Mouse (Mus musculus) heart, embryonic 11.5 days (tissue): Measurements from ENCODE around the gene Nod1. TPM values are rescaled to one million over a fixed set of nuclear protein-coding genes. Genes with fewer than 3 reads are reported as not detected.
"Not testable (repeated sequence)": the region's sequence is repeated elsewhere in the genome, so short reads cannot be mapped to it uniquely, and the experiment has no call there.

ENCODE experiments used
- ATAC-seq: fragments of 200-750 bp; cut with Nextera tagmentation; replicated peaks from 2 replicates; pipeline ENCODE4 v1.8.0; 2017; ENCODE audit warnings: moderate library complexity; ENCODE audit not compliant: insufficient number of reproducible peaks, low FRiP score, low TSS enrichment
- H3K27ac ChIP-seq: fragments of 300-500 bp; sonication (generic); 2 replicates; pipeline ENCODE4 v1.5.1; 2014; ENCODE audit warnings: mild to moderate bottlenecking, low read depth, low read length
- H3K27me3 ChIP-seq: fragments of 300-500 bp; sonication (generic); 2 replicates; pipeline ENCODE4 v1.6.1; 2014; ENCODE audit warnings: mild to moderate bottlenecking, low read length, mixed read lengths; ENCODE audit not compliant: control insufficient read depth, insufficient read depth
- H3K36me3 ChIP-seq: fragments of 300-500 bp; sonication (generic); 2 replicates; pipeline ENCODE4 v1.6.1; 2014; ENCODE audit warnings: mild to moderate bottlenecking, low read length, moderate library complexity, mixed read lengths; ENCODE audit not compliant: control insufficient read depth, insufficient read depth
- H3K4me1 ChIP-seq: fragments of 300-500 bp; sonication (generic); 2 replicates; pipeline ENCODE4 v1.6.1; 2014; ENCODE audit warnings: low read length; ENCODE audit not compliant: control insufficient read depth, insufficient read depth
- H3K4me2 ChIP-seq: fragments of 300-500 bp; sonication (generic); 2 replicates; pipeline ENCODE4 v1.6.1; 2014; ENCODE audit warnings: mild to moderate bottlenecking, moderate library complexity
- H3K4me3 ChIP-seq: fragments of 300-500 bp; sonication (generic); 2 replicates; pipeline ENCODE4 v1.5.1; 2014; ENCODE audit warnings: low read depth, low read length
- H3K9ac ChIP-seq: fragments of 300-500 bp; sonication (generic); 2 replicates; pipeline ENCODE4 v1.6.1; 2014; ENCODE audit warnings: mild to moderate bottlenecking, low read depth, low read length, moderate library complexity
- H3K9me3 ChIP-seq: fragments of 300-500 bp; sonication (generic); replicated peaks from 2 replicates; pipeline ENCODE4 v1.6.1; 2016; ENCODE audit warnings: low read length; ENCODE audit not compliant: control insufficient read depth
- WGBS: fragments of 180-500 bp; shearing (Covaris S2); extraction: QIAGEN DNeasy Blood & Tissue Kit; methylation state at CpG from one replicate; pipeline ENCODE4 v1.1.7; 2014; ENCODE audit not compliant: insufficient replicate concordance; 5-methylcytosine and 5-hydroxymethylcytosine counted together
- polyA plus RNA-seq: library from polyadenylated mRNA; unstranded; fragments of >200 nt; fragmentation: Nextera tagmentation; extraction: Ambion mirVana; gene quantifications from 2 replicates; pipeline ENCODE4 v1.2.1, GENCODE M21; 2014

Gene Nod1
- polyA plus RNA-seq, 1 experiment from 2014 or later, result 2.3 TPM

GRCm38 (mm10) chr6:54955949-54956348, 16.5 kb downstream of the Nod1 start:
- H3K4me1 ChIP-seq, result peaks cover 7% of the 10 kb centered on the region; the same call in 1 of the 2 replicates
- H3K27ac ChIP-seq, result no peak overlapping the region
- no peak overlapping the region for H3K9ac ChIP-seq
- no peaks in the 10 kb centered on the region for H3K36me3 ChIP-seq
- H3K9me3 ChIP-seq, result no peaks in the 10 kb centered on the region
- ATAC-seq, result no peak
- no peak overlapping the region for H3K4me3 ChIP-seq
- no peak overlapping the region for H3K4me2 ChIP-seq
- H3K27me3 ChIP-seq, result no peaks in the 10 kb centered on the region

- no peaks in the 10 kb centered on the region for H3K9me3 ChIP-seq
- ATAC-seq, result no peak
- no peak overlapping the region for H3K4me3 ChIP-seq
- H3K4me2 ChIP-seq, result no peak overlapping the region
- no peaks in the 10 kb centered on the region for H3K27me3 ChIP-seq
- WGBS, result 41% methylated on average over 10 of the region's 10 CpGs
- no peak overlapping the region for H3K27ac ChIP-seq
- no peaks in the 10 kb centered on the region for H3K36me3 ChIP-seq
- peaks cover 7% of the 10 kb centered on the region; the same call in 1 of the 2 replicates for H3K4me1 ChIP-seq
- H3K9ac ChIP-seq, result no peak overlapping the region
Measured at GRCm38 (mm10) chr6:54954659-54955414, 17.6 kb downstream of the Nod1 start.

- H3K27me3 ChIP-seq, H3K4me1 ChIP-seq, H3K36me3 ChIP-seq, H3K9ac ChIP-seq, H3K9me3 ChIP-seq, H3K4me2 ChIP-seq, H3K27ac ChIP-seq, ATAC-seq, H3K4me3 ChIP-seq: not testable (repeated sequence)
- 81% methylated on average over 4 of the region's 4 CpGs for WGBS
Measured at GRCm38 (mm10) chr6:54953399-54953798, 19.0 kb downstream of the Nod1 start.

GRCm38 (mm10) chr6:54952542-54952941, 19.9 kb downstream of the Nod1 start:
- no peak overlapping the region for H3K4me2 ChIP-seq
- peaks cover 7% of the 10 kb centered on the region; the same call in 1 of the 2 replicates for H3K4me1 ChIP-seq
- no peaks in the 10 kb centered on the region for H3K9me3 ChIP-seq
- no peak overlapping the region for H3K4me3 ChIP-seq
- 79% methylated on average over 3 of the region's 3 CpGs for WGBS
- H3K36me3 ChIP-seq, result no peaks in the 10 kb centered on the region
- H3K9ac ChIP-seq, result no peak overlapping the region
- H3K27me3 ChIP-seq, result no peaks in the 10 kb centered on the region
- ATAC-seq, result no peak
- no peak overlapping the region for H3K27ac ChIP-seq

GRCm38 (mm10) chr6:54948682-54949081, 23.7 kb downstream of the Nod1 start:
- H3K4me1 ChIP-seq, result peaks cover 6% of the 10 kb centered on the region; the same call in 1 of the 2 replicates
- no peak overlapping the region for H3K4me3 ChIP-seq
- H3K4me2 ChIP-seq, result no peak overlapping the region
- H3K27me3 ChIP-seq, result peaks cover 18% of the 10 kb centered on the region
- H3K36me3 ChIP-seq, result no peaks in the 10 kb centered on the region
- H3K9ac ChIP-seq, result no peak overlapping the region
- H3K27ac ChIP-seq, result no peak overlapping the region
- no peak for ATAC-seq
- no peaks in the 10 kb centered on the region for H3K9me3 ChIP-seq
- 65% methylated on average over 5 of the region's 5 CpGs for WGBS

- H3K4me1 ChIP-seq, result peaks cover 8% of the 10 kb centered on the region; the same call in 1 of the 2 replicates
- H3K9ac ChIP-seq, result no peak overlapping the region
- H3K27me3 ChIP-seq, result peaks cover 35% of the 10 kb centered on the region
- H3K4me2 ChIP-seq, result no peak overlapping the region
- 64% methylated on average over 4 of the region's 4 CpGs for WGBS
- no peaks in the 10 kb centered on the region for H3K36me3 ChIP-seq
- H3K9me3 ChIP-seq, result no peaks in the 10 kb centered on the region
- H3K4me3 ChIP-seq, result no peak overlapping the region
- no peak overlapping the region for H3K27ac ChIP-seq
- no peak for ATAC-seq
Measured at GRCm38 (mm10) chr6:54946241-54946953, 26.0 kb downstream of the Nod1 start.

- Histone ChIP-seq H3K4me2 (peak overlapping the region; percentile 46; the same call in 1 of the 2 replicates), H3K27me3 (peaks cover 35% of the 10 kb centered on the region), H3K9me3 (no peaks in the 10 kb centered on the region), H3K4me1 (peaks cover 8% of the 10 kb centered on the region; the same call in 1 of the 2 replicates), H3K9ac (no peak overlapping the region), H3K4me3 (no peak overlapping the region), H3K36me3 (no peaks in the 10 kb centered on the region), H3K27ac (no peak overlapping the region)
- ATAC-seq, result no peak
- 69% methylated on average over 16 of the region's 16 CpGs for WGBS
Measured at GRCm38 (mm10) chr6:54944551-54944950, 27.9 kb downstream of the Nod1 start.

GRCm38 (mm10) chr6:54943753-54944152, 28.7 kb downstream of the Nod1 start:
- Histone ChIP-seq H3K27ac (no peak overlapping the region), H3K36me3 (no peaks in the 10 kb centered on the region), H3K4me3 (peak overlapping the region; percentile 8; the same call in 1 of the 2 replicates), H3K4me2 (peak overlapping the region; percentile 46), H3K9me3 (no peaks in the 10 kb centered on the region), H3K4me1 (peaks cover 8% of the 10 kb centered on the region; the same call in 1 of the 2 replicates), H3K9ac (no peak overlapping the region), H3K27me3 (peaks cover 35% of the 10 kb centered on the region)
- no peak for ATAC-seq
- WGBS, result 31% methylated on average over 24 of the region's 24 CpGs
